Mouse (Mus musculus): Measurements from ENCODE around the gene Naxd. TPM values are rescaled to one million over a fixed set of nuclear protein-coding genes. Genes with fewer than 3 reads are reported as not detected.

The Naxd gene
- polyA plus RNA-seq, 2 experiments from 2014 or later, result 46.7 to 61.4 TPM

DNA sequence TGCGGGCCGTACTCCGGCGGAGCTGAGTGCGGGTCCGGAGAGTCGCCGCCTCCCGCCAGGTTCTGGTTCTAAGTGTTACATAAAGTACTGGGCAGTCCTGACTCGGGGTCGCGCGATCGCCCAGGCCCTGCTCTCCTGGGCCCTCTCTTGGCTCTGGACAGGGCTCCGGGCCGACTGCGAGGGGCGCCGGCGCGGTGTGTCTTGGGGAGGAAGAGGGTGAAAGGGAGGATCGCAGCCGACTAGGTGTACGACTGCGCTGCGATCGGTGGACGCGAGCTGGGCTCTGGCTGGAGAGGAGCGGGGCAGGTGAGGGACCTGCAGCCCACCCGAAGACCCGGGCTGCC lies 60.1 kb downstream of the Naxd start:
- ATAC-seq, result no peak

DNA sequence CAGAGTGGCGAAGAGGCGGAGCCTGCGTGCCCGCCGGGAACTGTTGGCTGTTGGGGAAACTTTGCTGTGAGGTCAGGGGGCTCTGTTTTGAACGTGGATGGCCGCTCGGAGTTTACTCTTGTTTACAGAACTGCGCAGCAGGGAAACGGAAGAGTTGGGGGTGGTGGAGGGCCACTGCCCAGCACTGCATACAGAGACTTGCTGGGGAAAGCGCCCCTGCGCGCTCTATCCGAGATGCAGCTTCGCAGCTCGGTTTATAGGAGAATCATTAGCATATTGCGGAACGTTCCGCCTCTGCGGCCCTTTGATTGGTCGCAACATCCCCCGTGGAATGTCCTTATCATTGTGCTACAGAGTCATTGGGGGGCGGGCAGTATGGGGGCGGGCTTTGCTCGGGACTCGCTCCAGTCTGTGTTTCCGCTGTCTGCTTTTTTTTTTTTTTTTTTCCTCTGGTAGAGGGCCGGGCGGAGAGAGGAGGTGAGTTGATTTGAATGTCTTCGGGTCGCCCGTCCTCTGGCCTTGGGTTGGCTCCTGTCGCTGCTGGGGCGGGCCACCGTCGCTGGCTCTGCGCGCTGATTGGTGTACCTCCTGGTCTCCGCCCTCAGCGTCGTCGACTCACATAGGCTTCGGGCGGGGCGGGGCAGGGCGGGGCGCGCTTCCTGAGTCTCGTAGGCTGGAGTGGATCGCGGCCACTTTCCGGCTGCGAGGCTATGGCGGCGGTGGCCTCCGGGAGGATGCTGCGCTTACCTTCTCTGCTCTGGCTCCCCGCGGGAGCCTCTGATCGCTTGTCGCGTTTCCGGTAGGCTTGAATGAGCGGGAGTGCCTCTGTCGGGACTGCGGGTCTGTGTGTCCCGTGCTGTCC lies 60.7 kb downstream of the Naxd start:
- peak; percentile 60 for ATAC-seq

DNA sequence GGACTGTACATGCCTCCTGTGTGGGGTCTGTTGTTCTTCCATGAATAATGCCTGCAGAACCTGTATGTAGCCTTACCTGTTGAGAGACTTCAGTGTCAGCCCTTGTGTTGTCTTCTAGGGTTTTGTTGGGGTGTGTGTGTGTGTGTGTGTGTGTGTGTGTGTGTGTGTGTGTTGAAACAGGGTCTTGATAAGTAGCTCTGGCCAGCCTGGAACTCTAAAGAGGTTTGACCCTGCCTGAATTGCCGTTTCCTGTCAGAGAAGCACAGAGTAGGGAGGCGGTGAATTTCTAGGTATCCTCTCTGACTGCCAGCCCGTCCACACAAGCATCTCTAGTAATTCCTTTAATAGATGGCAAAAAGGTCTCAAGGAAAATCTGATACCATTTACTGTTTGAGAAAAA lies 62.2 kb downstream of the Naxd start:
- ATAC-seq, result no peak

DNA sequence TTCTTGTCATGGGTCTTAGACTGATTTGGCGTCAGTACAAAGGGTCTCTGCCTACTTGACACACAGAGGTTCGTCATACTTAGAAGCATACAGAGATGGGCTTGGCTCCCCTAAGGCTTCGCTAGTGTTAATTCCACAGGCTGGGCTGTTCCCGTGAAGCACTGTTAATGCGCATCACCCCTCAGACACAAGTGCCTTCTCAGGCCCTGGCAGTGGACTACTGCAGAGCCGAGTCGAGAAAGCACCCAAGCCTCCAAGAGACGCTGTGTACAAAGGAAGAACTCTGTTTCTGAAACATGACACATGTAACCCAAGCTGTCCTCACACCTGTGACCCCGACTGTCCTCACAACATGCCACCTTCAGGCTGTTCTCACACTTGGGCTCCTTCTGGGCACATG lies 62.9 kb downstream of the Naxd start:
- ATAC-seq, result no peak

DNA sequence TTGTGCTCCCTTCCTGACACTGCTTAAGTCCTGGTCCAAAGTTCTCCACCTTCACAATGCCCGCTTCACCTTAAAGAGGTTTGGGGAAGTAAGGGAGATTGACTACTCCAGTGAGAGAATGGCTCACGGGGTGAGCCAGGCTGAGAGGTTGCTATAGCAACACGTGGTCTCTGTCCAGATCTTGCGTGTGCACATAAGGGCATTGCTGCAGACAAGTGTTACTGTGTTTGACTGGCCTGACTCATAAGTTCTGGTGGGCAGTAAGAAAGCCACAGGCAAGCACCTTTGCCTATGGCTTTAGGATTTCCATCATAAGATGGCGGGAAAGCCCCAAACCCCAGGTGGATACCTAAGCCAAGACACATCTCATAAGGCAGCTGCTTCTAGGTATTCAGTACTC lies 66.9 kb downstream of the Naxd start:
- no peak for ATAC-seq

Other genes starting within 250 kb of the Naxd start
- not detected for gene Col4a2, start 184.7 kb upstream of the Naxd start, polyA plus RNA-seq (2017; shearing (Covaris generic))
- gene Col4a1, start 184.7 kb upstream of the Naxd start, polyA plus RNA-seq (2017; shearing (Covaris generic)), result not detected
- gene Rab20, start 18.8 kb upstream of the Naxd start, polyA plus RNA-seq (2017; shearing (Covaris generic)), result 1 to 10 TPM; 7.8 to 8.7 TPM
- 10 to 100 TPM; 11.2 to 15.7 TPM for gene Cars2, start 53.3 kb downstream of the Naxd start, polyA plus RNA-seq (2017; shearing (Covaris generic))
- gene Ing1, start 58.1 kb downstream of the Naxd start, polyA plus RNA-seq (2017; shearing (Covaris generic)), result 10 to 100 TPM; 59.6 to 65.6 TPM
- gene Ankrd10, start 138.3 kb downstream of the Naxd start, polyA plus RNA-seq (2017; shearing (Covaris generic)), result 10 to 100 TPM; 51.8 to 54.2 TPM
- gene 1700016D06Rik, start 203.6 kb downstream of the Naxd start, polyA plus RNA-seq (2017; shearing (Covaris generic)), result under 1 TPM in 1 of 2 experiments, not detected in 1; 0.52 TPM
- 10 to 100 TPM; 23.7 to 26.7 TPM for gene Arhgef7, start 230.2 kb downstream of the Naxd start, polyA plus RNA-seq (2017; shearing (Covaris generic))

Data from activated CD4-positive, CD25-positive, alpha-beta regulatory T cell, adult 4 months (primary cell).